Mouse (Mus musculus): ENCODE measurements at regions not wholly inside any gene's neighbourhood (a gene's known extent, or its start where the extent isn't known, plus 50 kb on each side); places are given as distances from the start of the nearest gene placed in this dataset.

DNA sequence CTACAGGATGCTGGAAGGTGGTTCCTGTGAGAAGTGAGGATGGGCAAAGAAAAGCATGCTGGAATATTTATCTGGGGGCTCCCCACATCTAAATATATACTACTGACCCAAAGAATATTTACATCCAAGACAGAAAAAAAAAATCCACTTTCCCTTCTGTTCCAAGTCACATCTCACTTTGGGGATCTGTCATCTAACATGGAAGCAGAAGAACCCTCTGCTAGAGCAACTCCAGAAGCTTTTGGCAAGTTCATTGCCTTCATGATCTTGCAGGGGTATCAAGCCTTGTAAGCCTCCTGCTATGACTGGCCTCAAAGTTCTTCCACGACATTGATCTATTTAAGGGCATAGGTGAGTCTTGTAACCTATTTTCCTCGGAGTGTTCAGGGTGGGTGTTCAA, 64.9 kb upstream of the Spdye4c start:
- H3K9me3 ChIP-seq = no peaks in the 10 kb centered on the region
- WGBS = 87% methylated on average over 2 of the region's 2 CpGs
- no peaks in the 10 kb centered on the region for H3K4me1 ChIP-seq
- H3K27ac ChIP-seq = no peak overlapping the region
- H3K4me2 ChIP-seq (replicated peaks) = no peak overlapping the region
- ATAC-seq (ENCODE audit: low FRiP score, low read depth) = no peak
- H3K27me3 ChIP-seq (replicated peaks) = no peaks in the 10 kb centered on the region
- H3K4me3 ChIP-seq = no peak overlapping the region
- H3K9ac ChIP-seq = no peak overlapping the region
- no peaks in the 10 kb centered on the region for H3K36me3 ChIP-seq

DNA sequence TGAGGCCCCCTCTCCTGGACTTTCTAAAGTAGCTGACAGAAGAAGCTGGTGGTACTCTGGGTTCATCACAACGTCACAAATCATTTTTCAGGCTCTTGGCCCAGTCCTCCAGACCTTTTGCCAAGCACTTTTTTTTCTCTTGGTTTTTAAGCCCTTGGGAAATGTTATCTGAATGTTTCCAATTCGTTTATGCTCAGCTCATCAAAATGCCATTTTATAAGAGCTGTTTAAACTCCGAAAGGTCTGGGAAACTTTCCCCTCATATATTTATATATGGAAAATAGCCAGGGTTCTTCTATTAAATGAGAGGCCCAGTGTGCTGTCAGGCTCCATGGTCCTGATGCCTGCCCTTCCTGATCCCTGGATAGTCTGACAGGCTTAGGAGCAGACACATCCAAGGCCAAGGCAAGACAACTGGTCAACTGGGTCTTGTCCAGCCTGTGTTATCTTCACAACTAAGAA, 64.1 kb upstream of the Spdye4c start:
- Histone ChIP-seq H3K4me2 (replicated peaks) (no peak overlapping the region), H3K27me3 (replicated peaks) (no peaks in the 10 kb centered on the region), H3K4me3 (no peak overlapping the region), H3K9ac (no peak overlapping the region), H3K27ac (no peak overlapping the region), H3K36me3 (no peaks in the 10 kb centered on the region), H3K9me3 (no peaks in the 10 kb centered on the region), H3K4me1 (no peaks in the 10 kb centered on the region)
- no peak for ATAC-seq (ENCODE audit: low FRiP score, low read depth)
- 83% methylated on average over 3 of the region's 3 CpGs for WGBS

DNA sequence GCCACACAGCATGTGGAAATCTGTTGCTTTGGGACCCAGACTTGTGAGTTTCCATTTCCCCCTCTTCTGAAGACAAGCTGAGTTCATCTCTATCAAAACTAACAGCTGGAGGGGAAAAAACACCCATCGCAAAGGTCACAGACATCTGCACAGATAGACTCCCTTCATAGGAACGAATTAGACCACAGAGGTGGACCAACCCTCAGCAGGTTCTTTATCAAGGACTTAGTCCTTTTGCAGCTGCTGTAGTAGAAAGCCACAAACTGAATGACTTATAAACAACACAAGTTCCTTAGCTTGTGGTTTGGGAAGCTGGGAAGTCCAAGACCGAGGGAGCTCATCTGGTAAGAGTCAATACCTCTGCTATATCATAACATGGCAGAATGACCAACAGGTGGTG, 54.7 kb upstream of the Spdye4c start:
- no peak overlapping the region for H3K4me3 ChIP-seq
- H3K9me3 ChIP-seq = peaks cover 7% of the 10 kb centered on the region
- no peak for ATAC-seq (ENCODE audit: low FRiP score, low read depth)
- WGBS = 83% methylated on average over 3 of the region's 3 CpGs
- H3K27me3 ChIP-seq (replicated peaks) = no peaks in the 10 kb centered on the region
- no peak overlapping the region for H3K4me2 ChIP-seq (replicated peaks)
- H3K9ac ChIP-seq = no peak overlapping the region
- H3K4me1 ChIP-seq = no peaks in the 10 kb centered on the region
- no peak overlapping the region for H3K27ac ChIP-seq
- no peaks in the 10 kb centered on the region for H3K36me3 ChIP-seq

DNA sequence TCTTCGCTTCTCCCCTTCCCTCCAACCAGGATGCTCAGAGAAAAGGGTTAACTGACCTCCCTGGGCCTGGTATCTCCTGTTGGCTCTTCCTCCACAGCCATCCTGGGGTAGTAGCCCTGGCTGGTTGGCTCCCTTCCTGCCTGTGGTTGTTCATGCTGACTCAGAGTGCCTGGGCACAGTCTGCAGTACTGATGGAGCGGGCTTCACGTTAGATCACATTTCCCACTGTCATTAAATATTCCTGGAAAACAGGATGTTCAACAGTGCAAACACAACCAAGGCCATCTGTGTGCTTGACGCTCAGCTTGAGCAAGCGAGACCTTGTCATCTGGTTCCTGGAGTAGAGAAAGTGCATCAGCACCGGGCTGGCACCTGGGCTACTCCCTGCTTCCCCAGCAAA, 53.6 kb upstream of the Spdye4c start:
- no peaks in the 10 kb centered on the region for H3K4me1 ChIP-seq
- H3K36me3 ChIP-seq = no peaks in the 10 kb centered on the region
- H3K27me3 ChIP-seq (replicated peaks) = no peaks in the 10 kb centered on the region
- no peak overlapping the region for H3K4me3 ChIP-seq
- H3K9me3 ChIP-seq = peaks cover 7% of the 10 kb centered on the region
- 87% methylated on average over 6 of the region's 6 CpGs for WGBS
- H3K9ac ChIP-seq = no peak overlapping the region
- H3K27ac ChIP-seq = no peak overlapping the region
- no peak for ATAC-seq (ENCODE audit: low FRiP score, low read depth)
- no peak overlapping the region for H3K4me2 ChIP-seq (replicated peaks)

DNA sequence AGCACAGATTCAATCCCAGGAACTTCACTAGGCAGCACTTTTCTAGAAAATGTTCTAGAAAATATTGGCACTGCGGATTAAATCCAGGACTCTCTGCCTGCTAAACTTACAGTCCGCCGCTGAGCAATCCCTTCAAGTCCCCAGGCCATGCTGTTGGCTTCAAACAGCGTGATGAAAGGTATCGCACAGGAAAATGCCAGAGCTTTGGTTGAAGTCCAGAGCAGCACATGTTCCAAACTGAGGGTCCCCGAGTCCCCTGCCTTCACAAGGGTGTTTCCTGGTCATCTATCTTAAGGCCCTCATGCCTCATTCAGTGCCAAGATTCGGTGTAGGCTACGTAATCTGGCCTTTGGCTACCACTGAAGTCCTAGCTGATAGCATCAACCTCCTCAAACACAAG, 52.3 kb upstream of the Spdye4c start:
- H3K27me3 ChIP-seq (replicated peaks) = no peaks in the 10 kb centered on the region
- no peaks in the 10 kb centered on the region for H3K9me3 ChIP-seq
- H3K9ac ChIP-seq = no peak overlapping the region
- no peak for ATAC-seq (ENCODE audit: low FRiP score, low read depth)
- no peak overlapping the region for H3K4me2 ChIP-seq (replicated peaks)
- H3K4me3 ChIP-seq = no peak overlapping the region
- no peaks in the 10 kb centered on the region for H3K36me3 ChIP-seq
- H3K4me1 ChIP-seq = no peaks in the 10 kb centered on the region
- no peak overlapping the region for H3K27ac ChIP-seq
- 88% methylated on average over 8 of the region's 8 CpGs for WGBS
